Mouse (Mus musculus) embryo, embryonic 9.5 days (tissue): ENCODE results near the gene Phrf1.
A peak's percentile ranks its signal among the peaks of the same experiment; 100 is the strongest.

ENCODE experiments used
- DNase-seq: peaks from one replicate; pipeline ENCODE4 v3.0.0-alpha.2; 2017; ENCODE audit errors: extremely low spot score

Gene Phrf1

GRCm38 (mm10) chr7:141213133-141213532 lies 15.5 kb upstream of the Phrf1 start:
- no peak for DNase-seq

DNA sequence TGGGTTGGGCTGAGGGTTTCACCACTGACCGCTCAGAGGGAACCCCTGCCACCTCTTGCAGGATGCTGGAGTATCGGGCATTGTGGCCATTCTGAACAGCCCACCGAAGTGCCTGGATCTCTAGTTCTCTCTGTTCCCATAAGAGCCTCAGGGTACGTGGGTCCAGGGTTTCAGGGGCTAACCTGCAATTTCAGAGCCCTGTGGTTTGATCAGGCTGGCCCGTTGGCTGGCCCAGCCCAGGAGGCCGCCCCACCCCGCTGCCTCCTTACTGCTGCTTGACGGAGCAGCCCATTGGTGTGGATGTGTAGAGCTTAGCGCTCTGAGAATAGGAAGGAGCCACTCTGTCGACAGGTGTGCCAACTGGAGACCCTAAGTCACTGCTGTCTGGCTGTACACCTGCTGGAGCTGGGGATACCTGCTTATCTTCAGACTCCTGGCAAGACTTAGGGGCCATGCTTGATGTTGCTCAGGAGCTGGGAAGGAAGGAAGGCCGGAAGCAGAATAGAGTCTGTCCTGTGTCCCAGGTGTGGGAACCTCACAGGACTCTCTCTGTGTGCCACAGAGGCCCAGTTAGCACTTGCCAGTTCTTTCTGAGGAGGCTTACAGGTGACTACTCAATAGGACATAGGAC lies 14.9 kb upstream of the Phrf1 start, which contains the start of gene Lmntd2:
Lmntd2 (minus strand) TSS at position 476 of the 631 bp plus-strand sequence.
- no peak for DNase-seq

DNA sequence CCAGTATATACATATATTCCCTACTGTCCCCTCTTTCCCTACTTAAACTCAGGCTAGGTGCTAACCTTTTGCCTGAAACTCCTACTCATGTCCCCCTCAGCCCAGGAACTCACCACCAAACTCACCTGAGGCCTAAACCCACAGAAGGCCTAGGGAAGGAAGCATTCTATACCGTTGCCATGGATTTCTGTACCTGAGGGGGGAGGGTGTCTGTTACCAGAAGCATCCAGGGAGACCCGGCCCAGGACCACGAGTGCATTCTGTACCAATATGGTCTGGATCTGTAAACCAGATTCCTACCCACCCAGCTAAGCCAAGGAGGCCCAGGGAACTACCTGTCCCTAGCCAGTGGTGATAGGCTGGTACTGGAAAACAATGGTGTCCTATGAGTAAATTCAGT lies 14.3 kb upstream of the Phrf1 start:
- no peak for DNase-seq

DNA sequence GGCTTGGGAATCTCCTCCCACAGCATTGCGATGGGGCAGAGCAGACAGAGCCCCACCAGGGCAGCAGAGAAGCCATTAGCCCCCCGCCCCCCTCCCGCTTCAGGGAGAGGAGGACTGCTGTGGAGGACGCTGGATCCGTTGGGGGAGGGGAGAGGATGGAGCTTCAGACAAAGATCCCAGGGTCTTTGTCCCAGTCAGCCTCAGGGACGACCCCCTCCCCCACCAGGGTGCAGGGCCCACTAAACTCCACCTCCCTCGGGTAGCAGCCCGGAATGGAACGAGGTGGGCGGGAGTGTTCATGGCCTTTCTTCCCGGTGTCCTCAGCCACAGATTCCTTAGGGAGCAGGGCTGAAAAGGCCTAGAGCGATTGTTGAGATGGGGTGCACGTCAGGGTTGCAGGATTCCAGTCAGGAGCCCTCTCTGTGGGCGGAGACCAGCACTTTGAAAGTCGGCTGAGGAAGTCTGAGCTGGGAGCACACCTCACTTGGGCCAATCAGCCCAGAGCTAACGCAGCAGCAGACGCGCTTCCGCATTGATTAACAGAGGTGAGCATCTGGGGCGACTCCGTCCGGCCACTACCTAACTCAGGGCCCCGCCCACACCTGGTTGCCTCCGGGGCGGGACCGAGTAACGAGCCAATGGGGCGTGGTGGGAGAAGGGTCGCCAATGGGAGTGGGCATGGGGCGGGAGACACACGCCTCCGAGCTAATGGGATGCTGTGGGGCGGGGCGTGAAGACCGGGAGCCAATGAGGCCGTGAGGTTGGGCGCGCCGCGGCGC lies 13.3 kb upstream of the Phrf1 start, which contains the start of gene Rassf7:
Rassf7 (plus strand) TSS at position 760 of the 779 bp plus-strand sequence.
- peak; percentile 98 for DNase-seq

GRCm38 (mm10) chr7:141215880-141216733 lies 12.5 kb upstream of the Phrf1 start:
- peak; percentile 86 for DNase-seq

DNA sequence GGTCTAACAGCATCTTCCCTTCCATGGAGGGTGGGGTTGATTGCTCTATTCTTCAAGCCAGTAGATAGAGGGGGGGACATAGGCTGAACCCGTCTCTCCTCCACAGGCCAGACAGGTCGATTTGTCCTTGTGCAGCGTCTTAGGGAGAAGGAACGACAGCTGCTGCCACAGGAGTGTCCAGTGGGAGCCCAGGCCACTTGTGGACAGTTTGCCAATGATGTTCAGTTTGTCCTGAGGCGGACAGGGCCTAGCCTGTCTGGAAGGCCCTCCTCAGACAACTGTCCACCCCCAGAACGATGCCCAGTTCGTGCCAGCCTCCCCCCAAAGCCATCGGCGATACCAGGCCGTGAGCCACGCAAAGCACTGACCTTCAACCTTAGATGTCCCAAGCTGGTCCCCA lies 11.7 kb upstream of the Phrf1 start:
- no peak for DNase-seq

GRCm38 (mm10) chr7:141217343-141218013 lies 11.1 kb upstream of the Phrf1 start:
- no peak for DNase-seq

DNA sequence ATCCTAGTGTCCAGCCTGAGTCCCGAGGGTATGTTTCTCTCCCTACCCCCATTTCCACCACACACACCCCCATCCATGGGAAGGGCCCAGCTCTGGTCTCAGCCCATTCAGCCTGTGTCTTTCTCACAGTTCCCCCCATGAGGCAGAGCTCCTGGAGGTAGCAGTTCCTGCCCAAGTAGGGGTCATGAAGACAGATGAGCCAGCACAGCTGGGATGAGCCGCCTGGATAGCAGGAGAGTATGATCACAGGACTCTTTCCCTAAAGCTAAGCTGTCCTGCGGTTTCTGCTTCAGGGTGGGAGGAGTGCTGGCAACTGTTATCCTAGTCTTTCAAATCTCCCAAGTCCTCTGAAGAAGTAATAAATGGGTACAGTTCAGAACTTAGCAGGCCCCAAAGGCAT lies 10.4 kb upstream of the Phrf1 start:
- DNase-seq = no peak

DNA sequence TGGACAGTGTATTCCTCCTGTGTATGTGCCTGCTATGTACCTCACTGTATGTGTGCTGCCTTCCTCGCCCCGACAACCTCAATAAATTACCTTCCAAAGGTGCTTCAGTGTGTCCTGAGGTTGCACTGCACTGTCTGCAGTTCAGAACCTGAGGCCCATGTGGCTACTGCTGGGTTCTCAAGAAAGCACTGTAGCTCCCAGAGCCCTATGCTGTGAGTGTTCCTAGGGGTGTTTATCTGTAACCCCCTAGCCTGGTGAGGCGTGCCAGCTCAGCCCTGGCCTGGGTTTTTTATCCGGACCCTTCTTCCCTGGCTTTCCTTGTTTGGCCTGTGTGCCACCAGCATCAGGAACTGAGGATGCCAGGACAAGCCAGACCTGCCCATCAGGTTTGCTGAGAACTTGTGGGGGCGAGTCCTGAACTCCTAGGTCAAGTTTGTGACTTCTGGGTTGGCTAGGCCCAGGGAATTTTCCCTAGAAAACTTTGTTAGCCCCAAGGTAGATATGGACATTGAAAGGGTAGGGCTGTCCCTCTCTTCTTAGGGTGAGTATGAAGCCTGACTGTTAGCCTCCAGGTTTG lies 9.9 kb upstream of the Phrf1 start:
- DNase-seq = no peak

GRCm38 (mm10) chr7:141219558-141220099 lies 9.0 kb upstream of the Phrf1 start:
- DNase-seq = no peak

- no peak for DNase-seq
Observed at GRCm38 (mm10) chr7:141220377-141220776, 8.2 kb upstream of the Phrf1 start.

DNA sequence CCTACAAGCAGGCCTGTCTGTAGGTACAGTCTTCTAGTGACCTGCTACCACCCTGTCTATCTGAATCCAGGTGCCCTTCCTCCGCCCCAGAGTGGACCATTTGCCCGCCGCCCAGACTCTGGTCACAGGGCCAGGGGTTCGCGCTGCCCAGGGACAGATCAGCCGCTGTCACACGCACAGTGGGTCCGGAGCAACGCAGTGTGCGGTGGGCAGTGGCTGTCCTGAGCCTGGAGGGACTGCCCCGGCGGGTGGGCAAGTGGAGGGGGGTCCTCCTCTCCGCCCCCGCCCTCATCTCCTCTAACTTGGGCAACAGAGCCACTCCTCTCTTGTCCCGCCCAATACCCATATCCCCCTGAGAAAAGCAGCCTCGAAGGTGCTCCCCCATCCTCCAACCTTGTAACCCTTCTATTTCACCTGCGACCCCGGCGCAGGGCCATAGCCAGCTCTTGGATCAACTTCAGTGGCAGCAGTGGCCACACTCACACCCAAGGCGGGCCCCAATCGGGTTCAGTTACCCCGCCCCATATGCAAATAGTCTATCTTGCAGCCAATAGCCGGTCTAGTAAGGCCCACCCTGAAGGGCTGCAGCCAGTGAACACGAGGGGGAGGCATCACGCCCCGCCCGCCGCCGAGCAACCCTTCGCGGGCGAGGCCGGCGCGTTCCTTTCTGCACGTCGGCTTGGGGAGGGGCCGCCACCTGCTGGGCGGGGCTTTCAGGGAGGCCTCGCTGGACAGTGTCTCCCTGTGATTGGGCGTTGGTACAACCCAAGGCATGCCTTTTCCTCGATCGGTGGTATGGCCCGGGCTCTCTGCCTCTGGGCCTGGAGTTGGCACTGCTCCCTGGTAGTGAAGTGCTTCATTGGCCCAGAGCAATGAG lies 7.1 kb upstream of the Phrf1 start:
- peak; percentile 100 for DNase-seq

DNA sequence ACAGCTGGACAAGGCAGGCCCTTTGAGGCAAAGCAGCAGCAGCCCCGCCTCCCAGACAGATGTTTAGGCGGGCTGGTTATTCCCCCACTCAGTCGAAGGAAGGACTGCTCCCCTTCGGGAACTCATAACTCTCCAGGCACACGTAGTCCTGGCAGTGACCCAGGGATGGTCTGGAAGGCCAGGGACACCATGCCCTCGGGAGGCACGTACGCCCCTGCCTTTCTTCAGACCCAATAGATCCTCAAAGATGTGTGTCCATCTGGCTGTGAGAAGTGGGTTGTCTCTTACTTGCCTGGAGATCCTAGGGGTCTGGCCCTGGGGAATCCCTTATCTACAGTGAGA lies 6.5 kb upstream of the Phrf1 start:
- DNase-seq = no peak

DNA sequence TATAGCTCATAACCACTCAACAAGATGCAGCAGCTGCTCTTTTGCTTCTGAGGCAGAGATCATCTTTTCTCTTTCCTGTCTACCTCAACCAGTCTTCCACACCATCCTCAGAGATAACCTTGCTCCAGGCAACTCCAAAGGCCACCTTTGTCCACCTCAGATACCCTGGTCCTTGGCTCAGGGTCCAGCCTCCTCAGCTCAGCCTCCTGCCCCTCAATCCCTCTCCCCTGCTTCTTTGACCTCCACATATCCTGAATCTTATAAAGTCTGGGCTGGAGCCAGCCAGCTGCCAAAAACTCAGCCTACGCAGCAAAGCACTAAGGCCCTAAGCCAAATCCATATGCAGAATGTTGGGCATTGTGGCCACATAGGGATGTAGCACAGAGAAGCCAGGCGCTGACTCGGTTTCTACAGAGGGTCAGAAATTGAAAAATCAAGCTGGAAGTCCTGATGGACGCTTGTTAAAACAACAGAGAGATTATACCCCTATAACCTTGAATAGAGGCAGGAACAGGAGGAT lies 5.8 kb upstream of the Phrf1 start:
- DNase-seq = no peak

GRCm38 (mm10) chr7:141226535-141226934 lies 2.0 kb upstream of the Phrf1 start:
- no peak for DNase-seq

DNA sequence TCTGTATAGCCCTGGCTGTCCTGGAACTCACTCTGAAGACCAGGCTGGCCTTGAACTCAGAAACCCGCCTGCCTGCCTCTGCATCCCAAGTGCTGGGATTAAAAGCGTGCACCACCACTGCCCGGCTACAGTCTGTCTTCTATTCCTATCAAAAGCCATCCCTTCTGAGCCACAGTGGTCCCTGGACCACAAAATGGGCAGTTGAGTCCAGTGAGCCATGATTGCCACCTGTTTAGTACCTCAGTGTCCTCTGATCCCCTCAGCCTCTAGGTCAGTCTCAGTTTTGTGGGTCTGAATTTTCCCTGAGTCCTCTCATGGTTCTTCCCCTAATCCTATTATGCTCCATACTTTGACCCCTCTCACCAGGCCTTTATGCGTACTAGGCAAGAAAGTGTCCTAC lies 788 bp upstream of the Phrf1 start:
- DNase-seq = no peak

- no peak for DNase-seq
Observed at GRCm38 (mm10) chr7:141229702-141230101, 1.1 kb downstream of the Phrf1 start.

GRCm38 (mm10) chr7:141230570-141230969 lies 2.0 kb downstream of the Phrf1 start:
- no peak for DNase-seq

GRCm38 (mm10) chr7:141231111-141231510 lies 2.5 kb downstream of the Phrf1 start:
- no peak for DNase-seq

DNA sequence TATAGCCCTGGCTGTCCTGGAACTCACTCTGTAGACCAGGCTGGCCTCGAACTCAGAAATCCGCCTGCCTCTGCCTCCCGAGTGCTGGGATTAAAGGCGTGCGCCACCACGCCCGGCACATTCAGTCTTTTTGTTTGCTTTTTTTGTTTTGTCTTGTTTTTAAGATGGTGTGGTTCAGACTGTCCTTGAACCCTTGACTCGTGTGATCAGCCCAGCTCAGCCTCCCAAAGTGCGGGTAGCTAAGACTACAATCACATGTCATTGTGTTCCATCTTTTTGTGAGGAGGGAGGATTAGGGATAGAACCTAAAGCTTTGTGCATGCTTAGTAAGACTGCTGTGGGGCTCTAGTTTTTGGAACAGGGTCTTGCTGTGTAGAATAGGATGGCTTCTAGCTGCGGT lies 3.0 kb downstream of the Phrf1 start:
- DNase-seq = no peak
